Mouse (Mus musculus) large intestine, adult 2 months (tissue): ENCODE measurements around the gene Il5. TPM values are rescaled to one million over a fixed set of nuclear protein-coding genes. Genes with fewer than 3 reads are reported as not detected.

ENCODE experiments used
- DNase-seq: peaks from one replicate; pipeline ENCODE4 v3.0.0-alpha.2; 2012; ENCODE audit warnings: low read depth, low spot score
- WGBS: fragments of 180-500 bp; shearing (Covaris S2); methylation state at CpG from one replicate; pipeline ENCODE4 v1.1.7; 2018; 5-methylcytosine and 5-hydroxymethylcytosine counted together
- polyA plus RNA-seq: library from polyadenylated mRNA; depleted of rRNA; stranded (reverse); fragments of >200 nt; gene quantifications from 2 replicates; pipeline ENCODE4 v1.2.3, GENCODE M21; 2012; rRNA removed

The Il5 gene
- polyA plus RNA-seq, 1 experiment: 0.10 TPM

DNA sequence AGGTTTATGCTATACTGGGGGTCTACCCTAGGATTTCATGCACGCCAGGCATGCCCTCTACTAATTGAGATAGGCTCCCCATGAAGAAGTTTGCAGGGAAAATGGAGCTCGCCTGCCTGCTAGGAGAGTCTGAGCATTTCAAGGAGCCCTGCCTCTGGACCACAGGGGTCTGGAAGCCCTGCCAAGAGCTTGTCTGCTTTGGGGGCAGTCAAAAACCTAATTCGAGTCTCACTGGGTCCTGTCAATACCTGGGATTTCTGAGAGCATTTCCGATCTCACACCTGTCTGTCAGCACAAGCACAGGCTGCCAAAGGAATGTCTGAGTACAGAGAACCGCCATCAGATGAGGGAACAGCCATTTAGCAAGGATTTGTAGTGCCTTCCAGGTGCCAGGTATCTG, 44.0 kb downstream of the Il5 start:
- WGBS: 73% methylated on average over 5 of the region's 5 CpGs
- DNase-seq: no peak

DNA sequence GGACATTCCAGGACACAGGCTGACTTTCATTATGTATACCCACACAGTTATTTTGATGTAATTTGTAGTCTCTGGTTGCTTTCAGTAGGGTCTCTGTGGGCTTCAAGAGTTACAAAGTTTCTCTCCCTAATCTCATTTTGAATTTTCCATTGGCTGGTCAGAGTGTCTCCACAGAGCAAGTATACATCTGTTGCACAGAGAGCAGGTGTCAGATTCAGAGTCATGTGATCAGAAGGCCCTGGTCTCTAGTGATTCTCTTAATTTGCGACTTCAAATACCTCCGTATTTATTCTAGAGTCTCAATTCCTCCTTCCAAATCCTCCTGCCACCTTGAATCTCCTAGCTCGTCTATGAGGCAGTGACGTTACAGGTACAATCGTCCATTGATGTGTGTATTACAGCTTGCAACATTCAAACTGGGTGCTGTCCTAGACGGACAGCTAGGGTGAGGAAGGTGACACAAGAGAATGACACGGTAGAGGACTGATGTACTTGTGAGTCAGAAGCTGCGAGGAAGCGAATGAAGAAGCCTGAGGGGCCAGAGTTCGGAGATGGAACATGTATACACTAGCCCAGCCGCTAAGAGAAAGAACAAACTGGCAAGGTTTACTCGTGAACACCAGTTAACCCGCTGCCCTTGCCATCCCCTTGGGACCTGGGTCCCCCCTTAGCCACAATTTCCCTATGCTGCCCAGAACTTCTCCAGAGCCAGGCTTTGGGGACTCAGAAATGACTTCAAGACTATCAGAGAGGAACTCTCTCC, 48.0 kb downstream of the Il5 start:
- no peak for DNase-seq
- WGBS: 85% methylated on average over 13 of the region's 13 CpGs

DNA sequence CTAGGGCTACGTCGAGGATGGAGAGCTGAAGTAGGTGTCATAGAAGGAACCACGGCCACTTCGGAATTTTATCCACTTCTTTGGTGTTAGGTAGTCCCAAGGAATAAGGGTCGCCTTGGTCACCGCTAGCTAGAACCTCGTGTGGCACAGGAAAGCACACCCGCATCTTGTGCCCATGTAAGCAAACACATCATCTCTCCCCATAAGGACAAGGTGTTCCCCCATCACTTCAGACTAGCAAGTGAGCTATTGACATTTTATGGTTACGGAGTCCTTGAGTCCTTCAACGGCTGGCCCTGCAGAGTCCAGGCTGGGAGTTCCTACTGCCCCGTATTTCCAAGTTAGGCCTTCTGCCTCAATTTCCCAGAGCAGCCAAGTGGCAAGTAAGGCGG, 48.6 kb downstream of the Il5 start:
- WGBS: 48% methylated on average over 12 of the region's 12 CpGs
- DNase-seq: no peak

DNA sequence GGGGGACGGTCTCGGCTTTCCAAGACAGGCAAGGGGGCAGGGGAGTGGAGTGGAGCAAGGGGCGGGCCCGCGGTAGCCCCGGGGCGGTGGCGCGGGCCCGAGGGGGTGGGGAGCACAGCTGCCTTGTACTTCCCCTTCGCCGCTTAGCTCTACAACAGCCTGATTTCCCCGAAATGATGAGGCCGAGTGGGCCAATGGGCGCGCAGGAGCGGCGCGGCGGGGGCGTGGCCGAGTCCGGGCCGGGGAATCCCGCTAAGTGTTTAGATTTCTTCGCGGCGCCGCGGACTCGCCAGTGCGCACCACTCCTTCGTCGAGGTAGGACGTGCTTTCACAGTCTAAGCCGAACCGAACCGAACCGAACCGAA, 49.1 kb downstream of the Il5 start, which contains the start of gene Irf1:
TSS of gene Irf1 (plus strand) at position 255 of the 365 bp plus-strand sequence.
- under 1% methylated on average over 40 of the region's 40 CpGs for WGBS
- DNase-seq: peak; percentile 76

DNA sequence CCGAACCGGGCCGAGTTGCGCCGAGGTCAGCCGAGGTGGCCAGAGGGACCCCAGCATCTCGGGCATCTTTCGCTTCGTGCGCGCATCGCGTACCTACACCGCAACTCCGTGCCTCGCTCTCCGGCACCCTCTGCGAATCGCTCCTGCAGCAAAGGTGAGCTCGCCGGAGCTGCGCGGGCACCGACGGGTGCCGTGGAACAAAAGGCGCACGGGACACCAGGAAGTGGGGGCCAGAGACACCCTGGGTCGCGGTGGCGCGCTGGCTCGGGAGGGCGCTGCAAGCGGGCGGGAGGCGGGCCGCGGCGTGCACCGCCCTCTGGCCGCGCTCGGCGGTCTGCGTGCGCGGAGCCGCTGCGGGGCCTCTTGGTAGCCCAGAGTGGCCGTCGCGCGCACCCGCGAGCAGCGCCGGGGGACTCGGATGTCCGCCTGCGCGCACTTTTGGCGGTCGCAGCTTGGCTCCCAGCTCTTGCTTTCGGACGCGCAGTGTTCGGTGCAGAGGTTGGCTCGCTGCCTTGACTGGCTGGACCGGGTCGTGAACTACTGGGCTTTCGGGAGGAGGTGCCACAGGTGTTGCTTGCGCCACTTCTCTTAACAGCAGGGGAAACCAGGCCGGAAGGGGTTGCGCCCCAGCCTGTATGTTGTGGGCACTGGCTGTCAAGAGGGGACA, 49.7 kb downstream of the Il5 start:
- under 1% methylated on average over 75 of the region's 75 CpGs for WGBS
- no peak for DNase-seq

DNA sequence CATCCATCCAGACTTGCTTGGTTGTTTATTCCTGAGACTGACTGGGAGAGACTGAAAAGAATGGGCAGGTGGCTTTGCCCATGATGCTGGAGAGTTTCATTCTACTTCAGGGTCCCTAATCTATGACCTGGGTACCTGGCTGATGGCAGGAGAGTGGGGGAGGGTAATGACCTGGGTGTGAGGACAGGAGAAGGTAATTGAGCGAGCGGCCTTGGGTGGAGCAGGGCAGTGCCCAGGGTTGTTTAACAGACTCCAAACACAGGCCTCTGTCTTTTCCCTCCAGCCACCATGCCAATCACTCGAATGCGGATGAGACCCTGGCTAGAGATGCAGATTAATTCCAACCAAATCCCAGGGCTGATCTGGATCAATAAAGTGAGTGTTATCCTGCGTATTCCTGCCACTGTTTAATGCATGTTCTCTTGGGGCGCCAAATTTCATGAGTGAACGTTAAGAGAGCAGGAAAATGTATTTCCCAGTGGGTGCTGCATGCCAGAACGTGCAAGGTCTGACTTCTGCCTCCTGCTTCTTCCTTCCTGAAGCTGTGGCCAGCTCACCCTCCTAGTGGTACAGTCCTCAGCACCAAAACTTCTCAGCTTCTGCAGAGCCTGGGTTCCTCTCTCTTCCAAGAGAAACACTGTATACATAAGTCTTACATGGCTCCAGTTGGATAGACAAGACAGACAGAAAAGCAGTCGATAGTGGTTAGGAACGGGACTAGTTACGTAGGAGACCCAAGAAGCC, 50.6 kb downstream of the Il5 start:
- DNase-seq: no peak
- WGBS: 20% methylated on average over 11 of the region's 11 CpGs

DNA sequence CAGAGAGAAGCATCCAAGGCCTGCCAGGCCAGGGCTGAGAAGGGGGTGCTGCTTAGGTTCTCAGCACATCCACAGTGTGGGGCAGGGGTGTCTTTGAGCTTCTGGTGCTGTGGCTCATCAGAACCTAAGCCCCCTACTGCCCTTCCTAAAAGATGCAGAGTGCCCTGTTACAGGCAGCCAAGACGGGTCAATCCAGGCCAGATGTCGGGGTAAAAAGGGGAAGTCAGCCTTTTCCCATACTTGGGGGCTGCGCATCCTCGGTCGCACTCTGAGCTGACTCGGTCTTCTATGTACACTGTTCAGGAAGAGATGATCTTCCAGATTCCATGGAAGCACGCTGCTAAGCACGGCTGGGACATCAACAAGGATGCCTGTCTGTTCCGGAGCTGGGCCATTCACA, 51.9 kb downstream of the Il5 start:
- DNase-seq: no peak
- 71% methylated on average over 9 of the region's 9 CpGs for WGBS

DNA sequence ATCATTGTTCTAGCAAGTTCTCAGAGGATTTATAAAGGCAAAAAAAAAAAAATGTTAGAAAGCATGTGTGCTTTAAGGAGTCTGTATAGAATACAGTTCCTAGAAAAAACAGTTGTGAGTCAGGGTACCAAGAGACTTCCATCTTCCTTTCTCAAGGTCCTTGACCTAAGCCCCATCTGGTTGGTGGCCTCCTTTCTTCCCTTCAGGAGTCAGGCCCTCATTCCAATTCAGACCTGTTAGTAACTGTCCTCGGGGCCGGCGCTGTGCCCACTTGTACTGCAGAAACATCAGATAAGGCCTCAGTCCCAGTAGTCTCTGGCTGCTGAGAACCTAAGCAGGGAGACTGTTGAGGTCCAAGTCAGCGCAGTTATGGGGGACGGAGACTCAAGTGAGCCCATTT, 52.5 kb downstream of the Il5 start, which contains the start of gene Gm17334:
TSS of gene Gm17334 (minus strand) at position 101 of the 400 bp plus-strand sequence.
- WGBS: 80% methylated on average over 5 of the region's 5 CpGs

DNA sequence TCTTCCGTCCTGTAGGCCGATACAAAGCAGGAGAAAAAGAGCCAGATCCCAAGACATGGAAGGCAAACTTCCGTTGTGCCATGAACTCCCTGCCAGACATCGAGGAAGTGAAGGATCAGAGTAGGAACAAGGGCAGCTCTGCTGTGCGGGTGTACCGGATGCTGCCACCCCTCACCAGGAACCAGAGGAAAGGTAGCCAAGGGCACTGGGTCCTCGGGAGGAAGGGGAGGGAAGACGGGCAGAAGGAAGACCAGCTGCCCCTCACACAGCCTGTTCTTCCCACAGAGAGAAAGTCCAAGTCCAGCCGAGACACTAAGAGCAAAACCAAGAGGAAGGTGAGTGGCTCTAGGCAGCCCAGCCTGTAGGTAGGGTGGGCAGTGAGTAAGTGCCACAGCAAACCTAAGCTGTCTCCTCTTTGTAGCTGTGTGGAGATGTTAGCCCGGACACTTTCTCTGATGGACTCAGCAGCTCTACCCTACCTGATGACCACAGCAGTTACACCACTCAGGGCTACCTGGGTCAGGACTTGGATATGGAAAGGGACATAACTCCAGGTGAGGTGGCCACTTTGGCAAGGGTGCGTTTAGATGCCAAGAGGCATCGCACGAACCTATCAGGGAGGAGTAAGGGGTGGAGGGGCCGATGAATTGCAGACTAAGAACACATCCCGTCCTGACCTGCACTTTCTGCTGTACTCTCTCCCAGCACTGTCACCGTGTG, 53.2 kb downstream of the Il5 start:
- 78% methylated on average over 16 of the region's 16 CpGs for WGBS
- DNase-seq: no peak

More for the DNA sequence above, 52.5 kb downstream of the Il5 start, which contains the start of gene Gm17334:
- no peak for DNase-seq

Other genes with a start within 250 kb of the Il5 start
- not detected in 2 replicates for gene Gm9945, start 240.6 kb upstream of the Il5 start, polyA plus RNA-seq
- 7.5 and 21.0 TPM in 2 replicates for gene Sowaha, start 240.5 kb upstream of the Il5 start, polyA plus RNA-seq
- 15.1 and 16.0 TPM in 2 replicates for gene Sept8, start 201.5 kb upstream of the Il5 start, polyA plus RNA-seq
- 1.8 and 2.3 TPM in 2 replicates for gene Kif3a, start 153.4 kb upstream of the Il5 start, polyA plus RNA-seq
- gene Il4, start 102.1 kb upstream of the Il5 start, polyA plus RNA-seq: not detected in 2 replicates
- gene Il13, start 86.1 kb upstream of the Il5 start, polyA plus RNA-seq: 0.09 TPM in 1 of 2 replicates, not detected in the other
- 5.0 TPM in 2 replicates for gene Rad50, start 13.5 kb upstream of the Il5 start, polyA plus RNA-seq
- 171 and 271 TPM in 2 replicates for gene Irf1, start 49.2 kb downstream of the Il5 start, polyA plus RNA-seq
- 1.5 and 1.9 TPM in 2 replicates for gene Gm17334, start 52.4 kb downstream of the Il5 start, polyA plus RNA-seq
- 15.6 and 19.5 TPM in 2 replicates for gene Gm12216, start 138.5 kb downstream of the Il5 start, polyA plus RNA-seq
- gene Slc22a5, start 170.9 kb downstream of the Il5 start, polyA plus RNA-seq: 29.0 and 47.8 TPM in 2 replicates